ENCODE assay signal across 18 mouse cellular contexts in the genomic region with DNA sequence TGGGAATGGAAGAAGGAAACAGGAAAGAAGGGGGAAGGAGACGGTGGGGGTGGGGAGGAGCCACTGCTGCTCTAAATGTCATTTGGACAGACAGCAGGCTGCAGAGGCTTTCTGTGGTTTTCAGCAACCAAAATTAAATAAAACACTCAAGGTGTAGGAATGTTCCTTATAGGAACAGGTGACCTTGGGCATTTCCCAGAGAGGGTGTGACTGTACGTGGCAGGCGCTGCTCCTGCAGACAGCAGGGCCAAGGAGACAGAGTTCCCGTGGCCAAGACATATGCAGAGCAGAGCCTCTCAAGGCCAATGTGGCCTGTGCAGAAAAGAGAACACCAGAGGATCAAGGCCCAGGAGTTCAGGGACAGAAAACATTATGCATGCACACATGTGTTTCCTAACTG.
DNase-seq lines count a peak whose midpoint lies in the region; ATAC-seq and TF ChIP-seq lines count a peak whose summit lies in the region.
"Had no signal": no experiment of that assay in that cellular context is flagged by ENCODE, and none has a peak within 500 bp of the region (broad histone marks: within the 10 kb centered on the region; RNA-seq: fewer than 3 reads in every experiment).

No protein-coding gene starts in this region.

- no peaks in the 10 kb centered on the region for H3K27me3 ChIP-seq in lung, postnatal 0 days (replicated peaks; ENCODE audit: insufficient read depth, low read length)
- H3K27me3 ChIP-seq in forebrain, embryonic 12.5 days: no peaks in the 10 kb centered on the region
- H3K27me3 ChIP-seq in hindbrain, embryonic 16.5 days (replicated peaks; ENCODE audit: control insufficient read depth, insufficient read depth, low read length): no peaks in the 10 kb centered on the region
- H3K27me3 ChIP-seq: limb, embryonic 13.5 days had no signal

- H3K4me2 ChIP-seq in lung, postnatal 0 days (replicated peaks; ENCODE audit: low read depth, low read length): no peak overlapping the region
- no peak overlapping the region for H3K4me2 ChIP-seq in forebrain, embryonic 12.5 days
- no peak overlapping the region for H3K4me2 ChIP-seq in hindbrain, embryonic 16.5 days (ENCODE audit: low read length)
- H3K4me2 ChIP-seq: limb, embryonic 13.5 days had no signal

- no peak overlapping the region for H3K27ac ChIP-seq in lung, postnatal 0 days (ENCODE audit: low read length)
- peak overlapping the region; percentile 75 for H3K27ac ChIP-seq in forebrain, embryonic 12.5 days
- peak overlapping the region; percentile 63; the same call in 1 of the 2 replicates for H3K27ac ChIP-seq in hindbrain, embryonic 16.5 days (ENCODE audit: low read depth, low read length)
- H3K27ac ChIP-seq: heart, adult 2 months; layer of hippocampus, adult 2 months; limb, embryonic 13.5 days; liver, embryonic 14.5 days had no signal

- TF ChIP-seq CTCF in lung, postnatal 0 days (IDR thresholded peaks at IDR 0.05): no peak

- no peak overlapping the region for H3K9ac ChIP-seq in lung, postnatal 0 days (replicated peaks; ENCODE audit: low read depth)
- H3K9ac ChIP-seq in forebrain, embryonic 12.5 days: no peak overlapping the region
- no peak overlapping the region for H3K9ac ChIP-seq in hindbrain, embryonic 16.5 days (ENCODE audit: low read depth, low read length)
- H3K9ac ChIP-seq: limb, embryonic 13.5 days; liver, embryonic 14.5 days had no signal

- H3K4me1 ChIP-seq in lung, postnatal 0 days (ENCODE audit: insufficient read depth, low read depth, low read length): no peaks in the 10 kb centered on the region
- H3K4me1 ChIP-seq in forebrain, embryonic 12.5 days: peaks cover 27% of the 10 kb centered on the region
- H3K4me1 ChIP-seq in hindbrain, embryonic 16.5 days (ENCODE audit: control insufficient read depth, insufficient read depth, low read depth, low read length): peaks cover 6% of the 10 kb centered on the region; the same call in 1 of the 2 replicates
- H3K4me1 ChIP-seq: limb, embryonic 13.5 days had no signal

- no peak for TF ChIP-seq EP300 in lung, postnatal 0 days (IDR thresholded peaks at IDR 0.05)

- no peaks in the 10 kb centered on the region for H3K36me3 ChIP-seq in lung, postnatal 0 days (ENCODE audit: insufficient read depth, low read length)
- no peaks in the 10 kb centered on the region for H3K36me3 ChIP-seq in forebrain, embryonic 12.5 days (replicated peaks)
- no peaks in the 10 kb centered on the region for H3K36me3 ChIP-seq in hindbrain, embryonic 16.5 days (ENCODE audit: control insufficient read depth, insufficient read depth, low read length)
- H3K36me3 ChIP-seq: G1E; limb, embryonic 13.5 days had no signal

- H3K9me3 ChIP-seq in lung, postnatal 0 days (ENCODE audit: low read length): no peaks in the 10 kb centered on the region
- H3K9me3 ChIP-seq in forebrain, embryonic 12.5 days: no peaks in the 10 kb centered on the region
- no peaks in the 10 kb centered on the region for H3K9me3 ChIP-seq in hindbrain, embryonic 16.5 days (ENCODE audit: control insufficient read depth, low read length)
- H3K9me3 ChIP-seq: limb, embryonic 13.5 days had no signal

- 52% methylated on average over 4 of the region's 4 CpGs for WGBS in lung, postnatal 0 days
- WGBS in forebrain, embryonic 12.5 days: 79% methylated on average over 4 of the region's 4 CpGs
- 68% methylated on average over 4 of the region's 4 CpGs for WGBS in hindbrain, embryonic 16.5 days

- peak; percentile 16 to 28 for DNase-seq in cerebellum, adult 18-20 months
- DNase-seq in cerebellum, postnatal 4 days (ENCODE audit: low spot score in 2 of 2): no peak
- DNase-seq in lung, postnatal 0 days (ENCODE audit: low spot score): no peak
- DNase-seq in lung, adult 18-20 months: no peak
- DNase-seq in embryo, embryonic 10 days (ENCODE audit: low spot score): no peak
- no peak for DNase-seq in spleen, postnatal 10 days (ENCODE audit: low spot score in 2 of 2)
- DNase-seq: adrenal gland, postnatal 36 days; heart, adult 2 months; kidney, adult 18-20 months; kidney, postnatal 10 days; thymus, postnatal 36 days had no signal

- no peak overlapping the region for H3K4me3 ChIP-seq in lung, postnatal 0 days (ENCODE audit: low read depth, low read length)
- no peak overlapping the region for H3K4me3 ChIP-seq in forebrain, embryonic 12.5 days (replicated peaks)
- no peak overlapping the region for H3K4me3 ChIP-seq in hindbrain, embryonic 16.5 days (ENCODE audit: low read length)
- H3K4me3 ChIP-seq: heart, adult 2 months; layer of hippocampus, adult 2 months; limb, embryonic 13.5 days had no signal

- ATAC-seq in lung, postnatal 0 days: peak; percentile 38; the same call in 1 of the 2 replicates
- ATAC-seq in forebrain, embryonic 12.5 days (ENCODE audit: low FRiP score): peak; percentile 44; the same call in 1 of the 2 replicates
- ATAC-seq in hindbrain, embryonic 16.5 days: 0 out of 2 replicates have a peak, but pooled peaks have one; percentile 40
- ATAC-seq: CD4-positive, CD25-positive, alpha-beta regulatory T cell, adult 4 months had no signal

Comparison
In these comparisons a context has a peak if more than half of its experiments do, and no peak if none do; other contexts are left out.
1. DNase-seq: peak in cerebellum, adult 18-20 months (2 of 2); none in cerebellum, postnatal 4 days (0 of 2), lung, postnatal 0 days (single experiment), lung, adult 18-20 months (0 of 2), embryo, embryonic 10 days (single experiment) and spleen, postnatal 10 days (0 of 2).
2. Peak in every context shown above with its lines, with median percentiles within 50 percentile points of each other: ATAC-seq.